Mouse (Mus musculus): ENCODE data around the gene 9230112D13Rik. TPM values are rescaled to one million over a fixed set of nuclear protein-coding genes. Genes with fewer than 3 reads are reported as not detected.
A peak's percentile ranks its signal among the peaks of the same experiment; 100 is the strongest.

The 9230112D13Rik gene
- polyA plus RNA-seq, 1 experiment from 2014 or later, result not detected

GRCm38 (mm10) chr14:34503325-34503647 lies 19.3 kb downstream of the 9230112D13Rik start, which contains the start of gene Bmpr1a:
TSS of gene Bmpr1a (minus strand) at chr14:34503341.
- WGBS, result 11% methylated on average over 15 of the region's 15 CpGs
- Histone ChIP-seq H3K27ac (peak within 1 kb of the TSS; percentile 100), H3K4me3 (peak within 1 kb of the TSS; percentile 92), H3K36me3 (no peaks in the 10 kb centered on the region), H3K4me1 (peaks cover 28% of the 10 kb centered on the region), H3K27me3 (ENCODE audit: low read depth, poor library complexity, severe bottlenecking) (peaks cover 10% of the 10 kb centered on the region; the same call in 1 of the 2 replicates), H3K9me3 (replicated peaks) (no peaks in the 10 kb centered on the region)
- DNase-seq (ENCODE audit: low spot score), result no peak

- H3K36me3 ChIP-seq, result no peaks in the 10 kb centered on the region
- peak overlapping the region; percentile 92 for H3K4me3 ChIP-seq
- under 1% methylated on average over 101 of the region's 115 CpGs for WGBS
- H3K27ac ChIP-seq, result peak overlapping the region; percentile 100
- H3K4me1 ChIP-seq, result peaks cover 27% of the 10 kb centered on the region
- peaks cover 10% of the 10 kb centered on the region; the same call in 1 of the 2 replicates for H3K27me3 ChIP-seq (ENCODE audit: low read depth, poor library complexity, severe bottlenecking)
- no peaks in the 10 kb centered on the region for H3K9me3 ChIP-seq (replicated peaks)
- peak; percentile 94 for DNase-seq (ENCODE audit: low spot score)
Observed at GRCm38 (mm10) chr14:34502475-34503324, 19.9 kb downstream of the 9230112D13Rik start.

- H3K4me3 ChIP-seq, result peak overlapping the region; percentile 92
- H3K4me1 ChIP-seq, result peaks cover 32% of the 10 kb centered on the region
- WGBS, result under 1% methylated on average over 76 of the region's 77 CpGs
- H3K9me3 ChIP-seq (replicated peaks), result no peaks in the 10 kb centered on the region
- H3K27ac ChIP-seq, result peak overlapping the region; percentile 100
- peak; percentile 76 for DNase-seq (ENCODE audit: low spot score)
- no peaks in the 10 kb centered on the region for H3K36me3 ChIP-seq
- peaks cover 10% of the 10 kb centered on the region; the same call in 1 of the 2 replicates for H3K27me3 ChIP-seq (ENCODE audit: low read depth, poor library complexity, severe bottlenecking)
Observed at GRCm38 (mm10) chr14:34501804-34502474, 20.7 kb downstream of the 9230112D13Rik start.

- Histone ChIP-seq H3K4me3 (peak overlapping the region; percentile 92), H3K36me3 (no peaks in the 10 kb centered on the region), H3K4me1 (peaks cover 36% of the 10 kb centered on the region), H3K27ac (peak overlapping the region; percentile 100), H3K27me3 (ENCODE audit: low read depth, poor library complexity, severe bottlenecking) (peaks cover 6% of the 10 kb centered on the region; the same call in 1 of the 2 replicates), H3K9me3 (replicated peaks) (no peaks in the 10 kb centered on the region)
- no peak for DNase-seq (ENCODE audit: low spot score)
- WGBS, result 0% methylated on average over 16 of the region's 16 CpGs
Observed at GRCm38 (mm10) chr14:34501447-34501803, 21.2 kb downstream of the 9230112D13Rik start.

GRCm38 (mm10) chr14:34500309-34500708 lies 22.3 kb downstream of the 9230112D13Rik start:
- H3K36me3 ChIP-seq, result no peaks in the 10 kb centered on the region
- H3K4me3 ChIP-seq, result peak overlapping the region; percentile 92
- H3K4me1 ChIP-seq, result peaks cover 47% of the 10 kb centered on the region
- H3K9me3 ChIP-seq (replicated peaks), result no peaks in the 10 kb centered on the region
- H3K27ac ChIP-seq, result no peak overlapping the region
- 20% methylated on average over 4 of the region's 4 CpGs for WGBS
- no peaks in the 10 kb centered on the region for H3K27me3 ChIP-seq (ENCODE audit: low read depth, poor library complexity, severe bottlenecking)
- DNase-seq (ENCODE audit: low spot score), result no peak

- DNase-seq (ENCODE audit: low spot score), result no peak
- Histone ChIP-seq H3K4me1 (peaks cover 47% of the 10 kb centered on the region), H3K27me3 (ENCODE audit: low read depth, poor library complexity, severe bottlenecking) (no peaks in the 10 kb centered on the region), H3K27ac (no peak overlapping the region), H3K36me3 (no peaks in the 10 kb centered on the region), H3K9me3 (replicated peaks) (no peaks in the 10 kb centered on the region), H3K4me3 (peak overlapping the region; percentile 92; the same call in 1 of the 2 replicates)
- 79% methylated on average over 4 of the region's 4 CpGs for WGBS
Observed at GRCm38 (mm10) chr14:34499664-34500063, 22.9 kb downstream of the 9230112D13Rik start.

GRCm38 (mm10) chr14:34497346-34497745 lies 25.3 kb downstream of the 9230112D13Rik start:
- Histone ChIP-seq H3K9me3 (replicated peaks) (no peaks in the 10 kb centered on the region), H3K27ac (no peak overlapping the region), H3K4me1 (peaks cover 47% of the 10 kb centered on the region), H3K27me3 (ENCODE audit: low read depth, poor library complexity, severe bottlenecking) (no peaks in the 10 kb centered on the region), H3K4me3 (no peak overlapping the region), H3K36me3 (no peaks in the 10 kb centered on the region)
- DNase-seq (ENCODE audit: low spot score), result no peak
- WGBS, result 91% methylated on average over 3 of the region's 3 CpGs

GRCm38 (mm10) chr14:34493682-34494081 lies 28.9 kb downstream of the 9230112D13Rik start:
- H3K4me1 ChIP-seq, result peaks cover 25% of the 10 kb centered on the region
- no peaks in the 10 kb centered on the region for H3K27me3 ChIP-seq (ENCODE audit: low read depth, poor library complexity, severe bottlenecking)
- 91% methylated on average over 3 of the region's 3 CpGs for WGBS
- DNase-seq (ENCODE audit: low spot score), result no peak
- H3K4me3 ChIP-seq, result no peak overlapping the region
- H3K9me3 ChIP-seq (replicated peaks), result no peaks in the 10 kb centered on the region
- no peak overlapping the region for H3K27ac ChIP-seq
- 0 out of 2 replicates have a peak, but pooled peaks cover 2% of the 10 kb centered on the region for H3K36me3 ChIP-seq

- H3K4me3 ChIP-seq, result no peak overlapping the region
- no peak overlapping the region for H3K27ac ChIP-seq
- DNase-seq (ENCODE audit: low spot score), result no peak
- 0 out of 2 replicates have a peak, but pooled peaks cover 2% of the 10 kb centered on the region for H3K36me3 ChIP-seq
- no peaks in the 10 kb centered on the region for H3K9me3 ChIP-seq (replicated peaks)
- H3K27me3 ChIP-seq (ENCODE audit: low read depth, poor library complexity, severe bottlenecking), result no peaks in the 10 kb centered on the region
- peaks cover 20% of the 10 kb centered on the region for H3K4me1 ChIP-seq
- WGBS, result 87% methylated on average over 2 of the region's 2 CpGs
Observed at GRCm38 (mm10) chr14:34492688-34493087, 29.9 kb downstream of the 9230112D13Rik start.

GRCm38 (mm10) chr14:34490965-34491364 lies 31.6 kb downstream of the 9230112D13Rik start:
- no peak overlapping the region for H3K27ac ChIP-seq
- 86% methylated on average over 1 of the region's 1 CpGs for WGBS
- no peaks in the 10 kb centered on the region for H3K27me3 ChIP-seq (ENCODE audit: low read depth, poor library complexity, severe bottlenecking)
- H3K9me3 ChIP-seq (replicated peaks), result no peaks in the 10 kb centered on the region
- no peak overlapping the region for H3K4me3 ChIP-seq
- peaks cover 6% of the 10 kb centered on the region for H3K4me1 ChIP-seq
- 0 out of 2 replicates have a peak, but pooled peaks cover 2% of the 10 kb centered on the region for H3K36me3 ChIP-seq
- no peak for DNase-seq (ENCODE audit: low spot score)

- Histone ChIP-seq H3K36me3 (0 out of 2 replicates have a peak, but pooled peaks cover 2% of the 10 kb centered on the region), H3K9me3 (replicated peaks) (no peaks in the 10 kb centered on the region), H3K27me3 (ENCODE audit: low read depth, poor library complexity, severe bottlenecking) (no peaks in the 10 kb centered on the region), H3K4me3 (no peak overlapping the region), H3K4me1 (peaks cover 2% of the 10 kb centered on the region; the same call in 1 of the 2 replicates), H3K27ac (no peak overlapping the region)
- no peak for DNase-seq (ENCODE audit: low spot score)
- 87% methylated on average over 2 of the region's 2 CpGs for WGBS
Observed at GRCm38 (mm10) chr14:34489928-34490327, 32.7 kb downstream of the 9230112D13Rik start.

- H3K4me3 ChIP-seq, result no peak overlapping the region
- H3K27ac ChIP-seq, result no peak overlapping the region
- 75% methylated on average over 8 of the region's 8 CpGs for WGBS
- no peak for DNase-seq (ENCODE audit: low spot score)
- H3K36me3 ChIP-seq, result 0 out of 2 replicates have a peak, but pooled peaks cover 2% of the 10 kb centered on the region
- peaks cover 12% of the 10 kb centered on the region for H3K4me1 ChIP-seq
- no peaks in the 10 kb centered on the region for H3K27me3 ChIP-seq (ENCODE audit: low read depth, poor library complexity, severe bottlenecking)
- H3K9me3 ChIP-seq (replicated peaks), result no peaks in the 10 kb centered on the region
Observed at GRCm38 (mm10) chr14:34486169-34486568, 36.4 kb downstream of the 9230112D13Rik start.
